Mouse (Mus musculus): ENCODE measurements around the gene Sh3gl1. TPM values are rescaled to one million over a fixed set of nuclear protein-coding genes. Genes with fewer than 3 reads are reported as not detected.
"Not testable (repeated sequence)": the region's sequence is repeated elsewhere in the genome, so short reads cannot be mapped to it uniquely, and the experiment has no call there.

Sh3gl1 gene
- total and polyA plus RNA-seq, 3 experiments = 29.3 to 39.0 (median 38.0) TPM

- H3K27me3 ChIP-seq (replicated peaks) = no peaks in the 10 kb centered on the region
- peaks cover 2 to 13% of the 10 kb centered on the region in 2 experiments; a peak in 2 of 4 replicates for H3K4me1 ChIP-seq (ENCODE audit: control insufficient read depth in 1 of 2, insufficient read depth in 2 of 2)
- TF ChIP-seq IRF4 (IDR thresholded peaks at IDR 0.05; ENCODE audit: low read depth, low read length) (no peak), ZC3H11A (IDR thresholded peaks at IDR 0.05; ENCODE audit: low read depth, low read length) (no peak), KAT2A (IDR thresholded peaks at IDR 0.05; ENCODE audit: insufficient replicate concordance, low read length) (no peak), MYC (IDR thresholded peaks at IDR 0.05; ENCODE audit: low read depth, low read length) (no peak), JUN (IDR thresholded peaks at IDR 0.05; ENCODE audit: insufficient read depth, low read depth, low read length) (no peak), HCFC1 (IDR thresholded peaks at IDR 0.05; ENCODE audit: low read depth, low read length) (no peak), SIN3A (IDR thresholded peaks at IDR 0.05; ENCODE audit: low read length) (no peak), MXI1 (IDR thresholded peaks at IDR 0.05; ENCODE audit: low read depth, low read length) (no peak), NRF1 (IDR thresholded peaks at IDR 0.05; ENCODE audit: low read depth, low read length) (no peak), E2F4 (IDR thresholded peaks at IDR 0.05; ENCODE audit: insufficient replicate concordance, low read depth, low read length) (no peak), USF2 (conservative IDR thresholded peaks at IDR 0.05; ENCODE audit: low read depth, low read length) (no peak), ZMIZ1 (IDR thresholded peaks at IDR 0.05; ENCODE audit: low read depth, low read length) (no peak)
- dilution Hi-C loops (cut with MboI; ENCODE audit: extremely low pct_ligation_motif_present, extremely low pct_unique_long_range_greater_than_20kb, low sequenced_read_pairs) = no loop called here
- H3K4me2 ChIP-seq (ENCODE audit: insufficient read depth, low read depth, poor library complexity, severe bottlenecking) = no peak overlapping the region
- H3K36me3 ChIP-seq (replicated peaks in 1 of 2; ENCODE audit: control insufficient read depth in 1 of 2, insufficient read depth in 1 of 2, low read length in 1 of 2) = peaks cover 94 to 97% of the 10 kb centered on the region in 2 experiments
- H3K79me2 ChIP-seq (replicated peaks; ENCODE audit: control insufficient read depth, extremely low read depth, insufficient read depth, poor library complexity, severe bottlenecking) = no peaks in the 10 kb centered on the region
- in situ Hi-C loops (cut with MboI; ENCODE audit: low pct_ligation_motif_present, low pct_unique_long_range_greater_than_20kb, low sequenced_read_pairs) = no loop called here
- no peak overlapping the region for H3K9ac ChIP-seq (ENCODE audit: insufficient read depth, low read depth)
- no peak overlapping the region for H3K4me3 ChIP-seq (replicated peaks in 1 of 3; ENCODE audit: low read depth in 2 of 3, low read length in 2 of 3, poor library complexity in 1 of 3)
- H3K27ac ChIP-seq (ENCODE audit: insufficient read depth, low read depth) = no peak overlapping the region
- no peak for DNase-seq (ENCODE audit: extremely low read depth)
- no peaks in the 10 kb centered on the region for H3K9me3 ChIP-seq (replicated peaks; ENCODE audit: low read length)
Measured at GRCm38 (mm10) chr17:56066451-56066850, 30.0 kb upstream of the Sh3gl1 start.

- in situ Hi-C loops (cut with MboI; ENCODE audit: low pct_ligation_motif_present, low pct_unique_long_range_greater_than_20kb, low sequenced_read_pairs); H3K4me3 ChIP-seq (replicated peaks in 1 of 3; ENCODE audit: low read depth in 2 of 3, low read length in 2 of 3, poor library complexity in 1 of 3); dilution Hi-C loops (cut with MboI; ENCODE audit: extremely low pct_ligation_motif_present, extremely low pct_unique_long_range_greater_than_20kb, low sequenced_read_pairs): not testable (repeated sequence)
Measured at GRCm38 (mm10) chr17:56065715-56066114, 29.3 kb upstream of the Sh3gl1 start.

GRCm38 (mm10) chr17:56062081-56062480, 25.6 kb upstream of the Sh3gl1 start:
- H3K9me3 ChIP-seq (replicated peaks; ENCODE audit: low read length) = no peaks in the 10 kb centered on the region
- dilution Hi-C loops (cut with MboI; ENCODE audit: extremely low pct_ligation_motif_present, extremely low pct_unique_long_range_greater_than_20kb, low sequenced_read_pairs) (no loop called here), in situ Hi-C loops (cut with MboI; ENCODE audit: low pct_ligation_motif_present, low pct_unique_long_range_greater_than_20kb, low sequenced_read_pairs) (no loop called here)
- no peaks in the 10 kb centered on the region for H3K4me1 ChIP-seq (ENCODE audit: control insufficient read depth in 1 of 2, insufficient read depth in 2 of 2)
- H3K9ac ChIP-seq (ENCODE audit: insufficient read depth, low read depth) = no peak overlapping the region
- H3K27me3 ChIP-seq (replicated peaks) = no peaks in the 10 kb centered on the region
- no peak overlapping the region for H3K27ac ChIP-seq (ENCODE audit: insufficient read depth, low read depth)
- TF ChIP-seq ETS1 (conservative IDR thresholded peaks at IDR 0.05; ENCODE audit: low read depth, low read length) (no peak), BHLHE40 (IDR thresholded peaks at IDR 0.05; ENCODE audit: low read depth, low read length) (no peak), CTCF (conservative IDR thresholded peaks at IDR 0.05 in 1 of 2, IDR thresholded peaks at IDR 0.05 in 1 of 2; ENCODE audit: low read depth in 2 of 2, low read length in 2 of 2) (no peak), MXI1 (IDR thresholded peaks at IDR 0.05; ENCODE audit: low read depth, low read length) (no peak), JUND (conservative IDR thresholded peaks at IDR 0.05; ENCODE audit: low read depth, low read length) (no peak), EP300 (IDR thresholded peaks at IDR 0.05; ENCODE audit: low read length) (no peak), PAX5 (IDR thresholded peaks at IDR 0.05; ENCODE audit: low read length) (no peak), KAT2A (IDR thresholded peaks at IDR 0.05; ENCODE audit: insufficient replicate concordance, low read length) (no peak), NRF1 (IDR thresholded peaks at IDR 0.05; ENCODE audit: low read depth, low read length) (no peak), E2F4 (IDR thresholded peaks at IDR 0.05; ENCODE audit: insufficient replicate concordance, low read depth, low read length) (no peak), POLR2A (IDR thresholded peaks at IDR 0.05; ENCODE audit: low read depth, low read length) (no peak)
- no peak overlapping the region for H3K4me3 ChIP-seq (replicated peaks in 1 of 3; ENCODE audit: low read depth in 2 of 3, low read length in 2 of 3, poor library complexity in 1 of 3)
- H3K36me3 ChIP-seq (replicated peaks in 1 of 2; ENCODE audit: control insufficient read depth in 1 of 2, insufficient read depth in 1 of 2, low read length in 1 of 2) = peaks cover 90 to 96% of the 10 kb centered on the region in 2 experiments
- no peak for DNase-seq (ENCODE audit: extremely low read depth)
- H3K4me2 ChIP-seq (ENCODE audit: insufficient read depth, low read depth, poor library complexity, severe bottlenecking) = no peak overlapping the region
- no peaks in the 10 kb centered on the region for H3K79me2 ChIP-seq (replicated peaks; ENCODE audit: control insufficient read depth, extremely low read depth, insufficient read depth, poor library complexity, severe bottlenecking)

More at GRCm38 (mm10) chr17:56065715-56066114, 29.3 kb upstream of the Sh3gl1 start:
- DNase-seq (ENCODE audit: extremely low read depth); H3K9me3 ChIP-seq (replicated peaks; ENCODE audit: low read length); H3K27ac ChIP-seq (ENCODE audit: insufficient read depth, low read depth); H3K4me1 ChIP-seq (ENCODE audit: control insufficient read depth in 1 of 2, insufficient read depth in 2 of 2); H3K4me2 ChIP-seq (ENCODE audit: insufficient read depth, low read depth, poor library complexity, severe bottlenecking); H3K27me3 ChIP-seq (replicated peaks); H3K79me2 ChIP-seq (replicated peaks; ENCODE audit: control insufficient read depth, extremely low read depth, insufficient read depth, poor library complexity, severe bottlenecking); H3K9ac ChIP-seq (ENCODE audit: insufficient read depth, low read depth): not testable (repeated sequence)
- TF ChIP-seq CTCF (conservative IDR thresholded peaks at IDR 0.05 in 1 of 2, IDR thresholded peaks at IDR 0.05 in 1 of 2; ENCODE audit: low read depth in 2 of 2, low read length in 2 of 2) = 0 out of 4 replicates have a peak, but pooled peaks of 1 of the 2 experiments have one; percentile 14
- peaks cover 93 to 97% of the 10 kb centered on the region in 2 experiments for H3K36me3 ChIP-seq (replicated peaks in 1 of 2; ENCODE audit: control insufficient read depth in 1 of 2, insufficient read depth in 1 of 2, low read length in 1 of 2)
